Mouse (Mus musculus) fibroblast of lung, adult 2 months (primary cell): ENCODE results near the gene Zbtb37.

ENCODE experiments used
- DNase-seq: peaks from one replicate; pipeline ENCODE4 v3.0.0-alpha.2; 2011; ENCODE audit warnings: low read depth

The Zbtb37 gene

DNA sequence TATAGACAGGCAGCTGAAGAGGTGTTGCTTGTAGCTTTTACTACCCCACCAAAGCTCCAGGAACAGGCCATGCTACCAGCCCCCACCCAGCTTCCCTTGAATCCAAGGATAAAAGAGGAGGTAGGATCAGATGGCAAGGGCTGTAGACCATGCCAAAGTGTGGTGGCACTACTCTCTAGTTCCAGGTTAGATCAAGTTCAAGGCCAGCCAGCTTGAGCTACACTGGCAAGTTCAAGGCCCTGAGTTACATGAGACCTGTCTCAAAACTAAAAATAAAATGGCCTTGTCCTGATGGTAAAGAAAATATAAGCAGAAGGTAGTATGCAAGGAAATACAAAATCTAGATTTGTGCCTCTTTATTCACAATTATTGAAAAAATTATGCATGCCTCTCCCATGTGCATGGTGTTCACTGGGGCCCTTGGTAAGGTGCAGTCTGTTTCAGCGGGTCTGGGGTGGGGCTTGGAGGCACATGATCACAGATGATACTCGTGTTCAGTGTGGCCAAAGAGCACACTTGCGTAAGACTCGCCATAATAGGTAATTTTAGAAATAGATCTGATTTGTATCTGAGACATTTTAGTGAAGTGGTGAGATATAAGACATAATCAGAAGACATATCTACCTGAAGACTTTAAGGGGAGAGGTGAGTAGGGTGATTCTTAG is 56.4 kb downstream of the Zbtb37 start, which contains the start of gene Serpinc1:
Serpinc1 (plus strand) TSS at position 515 of the 665 bp plus-strand sequence.
- DNase-seq, result no peak

DNA sequence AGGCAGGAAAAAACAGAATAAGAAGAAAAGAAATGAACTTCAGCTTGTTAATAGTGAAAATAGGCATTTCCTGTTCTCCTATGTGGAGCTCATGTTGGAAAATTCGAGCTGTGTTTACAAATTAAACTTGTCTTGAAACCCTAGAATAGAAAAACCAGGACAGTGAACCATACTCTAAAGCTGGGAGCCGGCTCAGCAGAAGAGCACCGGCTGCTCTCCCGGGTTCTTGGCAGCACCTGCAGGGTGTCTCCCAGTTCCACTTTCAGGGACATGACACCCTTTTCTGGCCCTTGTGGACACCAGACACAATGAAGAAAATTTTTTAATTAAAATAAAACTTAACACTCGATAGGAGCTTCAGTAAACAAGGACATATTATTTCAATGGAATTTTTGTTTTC is 66.0 kb downstream of the Zbtb37 start:
- DNase-seq, result no peak

GRCm38 (mm10) chr1:160967268-160967667 is 67.4 kb downstream of the Zbtb37 start:
- no peak for DNase-seq

DNA sequence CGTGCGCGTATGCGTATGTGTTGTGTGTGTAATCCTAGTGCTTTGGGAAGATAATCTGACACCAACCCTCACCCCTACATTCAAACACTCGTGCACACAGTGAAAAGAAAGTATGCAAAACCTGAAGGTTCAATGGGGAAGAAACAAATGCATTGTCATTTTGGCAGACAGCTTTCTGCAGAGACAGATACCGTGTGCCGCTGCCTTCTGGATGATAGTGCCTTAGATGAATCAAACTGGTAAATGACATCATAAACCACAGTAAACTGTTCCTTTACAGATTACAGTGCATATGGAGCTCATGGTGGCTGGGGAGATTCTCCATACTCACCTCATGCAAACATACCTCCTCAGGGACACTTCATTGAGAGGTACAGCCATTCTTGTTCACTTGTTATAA is 71.5 kb downstream of the Zbtb37 start:
- DNase-seq, result no peak
